Mouse (Mus musculus): ENCODE measurements at regions not wholly inside any gene's neighbourhood (a gene's known extent, or its start where the extent isn't known, plus 50 kb on each side); places are given as distances from the start of the nearest gene placed in this dataset.
A peak's percentile ranks its signal among the peaks of the same experiment; 100 is the strongest.

- no peak for ATAC-seq (ENCODE audit: insufficient number of reproducible peaks, insufficient read depth, low FRiP score, low read depth)
- Histone ChIP-seq H3K4me2 (replicated peaks; ENCODE audit: low read depth, low read length) (0 out of 2 replicates have a peak overlapping the region, but pooled peaks have one; percentile 13), H3K4me3 (ENCODE audit: low read depth, low read length) (no peak overlapping the region), H3K36me3 (ENCODE audit: control insufficient read depth, insufficient read depth, low read length) (no peaks in the 10 kb centered on the region), H3K4me1 (ENCODE audit: control insufficient read depth, insufficient read depth, low read length) (no peaks in the 10 kb centered on the region), H3K27ac (ENCODE audit: low read length) (no peak overlapping the region), H3K9ac (replicated peaks; ENCODE audit: low read depth, low read length) (no peak overlapping the region), H3K9me3 (ENCODE audit: control insufficient read depth, low read depth, low read length) (no peaks in the 10 kb centered on the region), H3K27me3 (ENCODE audit: control insufficient read depth, insufficient read depth, low read length) (no peaks in the 10 kb centered on the region)
- WGBS, result 11% methylated on average over 18 of the region's 20 CpGs
Observed at GRCm38 (mm10) chr1:111754263-111754857, 110.4 kb downstream of the Dsel start.

Measured in stomach, embryonic 14.5 days (tissue).